Mouse (Mus musculus): ENCODE measurements around the gene T. TPM values are rescaled to one million over a fixed set of nuclear protein-coding genes. Genes with fewer than 3 reads are reported as not detected.

Gene T
- total RNA-seq, 2 experiments from 2014 or later, result not detected

- ATAC-seq (replicated peaks; ENCODE audit: low FRiP score, low TSS enrichment, poor library complexity, severe bottlenecking), result no peak
Observed at GRCm38 (mm10) chr17:8485146-8485545, 50.9 kb downstream of the T start.

GRCm38 (mm10) chr17:8487824-8488223, 53.6 kb downstream of the T start:
- ATAC-seq (replicated peaks; ENCODE audit: low FRiP score, low TSS enrichment, poor library complexity, severe bottlenecking), result no peak

- ATAC-seq (replicated peaks; ENCODE audit: low FRiP score, low TSS enrichment, poor library complexity, severe bottlenecking), result no peak
Observed at GRCm38 (mm10) chr17:8490971-8491370, 56.7 kb downstream of the T start.

Other genes with a start within 250 kb of the T start
- gene Ccr6, start 198.4 kb upstream of the T start, total RNA-seq (2014; fragmentation: Nextera tagmentation), result not detected in 2 replicates
- gene Ccr6, start 198.4 kb upstream of the T start, total RNA-seq (2017), result not detected in 2 replicates
- 123 and 153 TPM in 2 replicates for gene Mpc1, start 151.5 kb upstream of the T start, total RNA-seq (2014; fragmentation: Nextera tagmentation)
- gene Mpc1, start 151.5 kb upstream of the T start, total RNA-seq (2017), result 119 and 137 TPM in 2 replicates
- gene Sft2d1, start 123.3 kb upstream of the T start, total RNA-seq (2014; fragmentation: Nextera tagmentation), result 63.1 and 137 TPM in 2 replicates
- gene Sft2d1, start 123.3 kb upstream of the T start, total RNA-seq (2017), result 24.3 and 29.9 TPM in 2 replicates
- gene Prr18, start 97.0 kb upstream of the T start, total RNA-seq (2014; fragmentation: Nextera tagmentation), result 0.15 TPM in 1 of 2 replicates, not detected in the other
- not detected in 2 replicates for gene Prr18, start 97.0 kb upstream of the T start, total RNA-seq (2017)
- gene T2, start 78.4 kb upstream of the T start, total RNA-seq (2014; fragmentation: Nextera tagmentation), result not detected in 2 replicates
- 0.27 TPM in 1 of 2 replicates, not detected in the other for gene T2, start 78.4 kb upstream of the T start, total RNA-seq (2017)
- gene Pde10a, start 90.9 kb downstream of the T start, total RNA-seq (2014; fragmentation: Nextera tagmentation), result 0.67 and 1.7 TPM in 2 replicates
- 2.7 and 7.8 TPM in 2 replicates for gene Pde10a, start 90.9 kb downstream of the T start, total RNA-seq (2017)
- not detected in 2 replicates for gene Gm17087, start 132.5 kb downstream of the T start, total RNA-seq (2014; fragmentation: Nextera tagmentation)
- not detected in 2 replicates for gene Gm17087, start 132.5 kb downstream of the T start, total RNA-seq (2017)